Mouse (Mus musculus): ENCODE measurements around the gene Serpine2. TPM values are rescaled to one million over a fixed set of nuclear protein-coding genes. Genes with fewer than 3 reads are reported as not detected.
A peak's percentile ranks its signal among the peaks of the same experiment; 100 is the strongest.

The Serpine2 gene
- polyA plus RNA-seq (2015; fragmentation: Nextera tagmentation; extraction: Ambion mirVana), result 9.8 and 10.9 TPM in 2 replicates

- Histone ChIP-seq H3K4me3 (replicated peaks) (no peak within 1 kb of the TSS), H3K27ac (no peak within 1 kb of the TSS), H3K27me3 (peaks cover 44% of the 10 kb centered on the region), H3K9ac (no peak within 1 kb of the TSS), H3K4me2 (no peak within 1 kb of the TSS), H3K9me3 (replicated peaks) (no peaks in the 10 kb centered on the region), H3K36me3 (no peaks in the 10 kb centered on the region), H3K4me1 (replicated peaks) (peaks cover 9% of the 10 kb centered on the region; the same call in 1 of the 2 replicates)
- ATAC-seq (ENCODE audit: low read depth), result no peak
- DNase-seq, result no peak
- WGBS (ENCODE audit: insufficient replicate concordance), result 49% methylated on average over 6 of the region's 6 CpGs
These were observed at the start of gene Serpine2 for GRCm38 (mm10) chr1:79861130-79861942. Gene Serpine2, minus strand, starts transcription at chr1:79861180.

GRCm38 (mm10) chr1:79907811-79908210 lies 46.8 kb upstream of the Serpine2 start:
- H3K9me3 ChIP-seq (replicated peaks), result no peaks in the 10 kb centered on the region

GRCm38 (mm10) chr1:79905241-79905640 lies 44.3 kb upstream of the Serpine2 start:
- H3K27me3 ChIP-seq, result no peaks in the 10 kb centered on the region
- no peaks in the 10 kb centered on the region for H3K36me3 ChIP-seq
- no peak for DNase-seq
- 32% methylated on average over 3 of the region's 3 CpGs for WGBS (ENCODE audit: insufficient replicate concordance)
- H3K9ac ChIP-seq, result no peak overlapping the region
- H3K4me1 ChIP-seq (replicated peaks), result no peaks in the 10 kb centered on the region
- H3K4me2 ChIP-seq, result no peak overlapping the region
- H3K4me3 ChIP-seq (replicated peaks), result no peak overlapping the region
- no peak overlapping the region for H3K27ac ChIP-seq
- no peak for ATAC-seq (ENCODE audit: low read depth)
- no peaks in the 10 kb centered on the region for H3K9me3 ChIP-seq (replicated peaks)

More at GRCm38 (mm10) chr1:79907811-79908210, 46.8 kb upstream of the Serpine2 start:
- 51% methylated on average over 4 of the region's 4 CpGs for WGBS (ENCODE audit: insufficient replicate concordance)
- ATAC-seq (ENCODE audit: low read depth) (no peak), DNase-seq (no peak)
- no peak overlapping the region for H3K4me3 ChIP-seq (replicated peaks)
- H3K9ac ChIP-seq, result no peak overlapping the region
- no peak overlapping the region for H3K27ac ChIP-seq
- no peaks in the 10 kb centered on the region for H3K36me3 ChIP-seq
- no peaks in the 10 kb centered on the region for H3K4me1 ChIP-seq (replicated peaks)
- no peak overlapping the region for H3K4me2 ChIP-seq
- H3K27me3 ChIP-seq, result no peaks in the 10 kb centered on the region

GRCm38 (mm10) chr1:79902901-79903300 lies 41.9 kb upstream of the Serpine2 start:
- DNase-seq (no peak), ATAC-seq (ENCODE audit: low read depth) (no peak)
- H3K27me3 ChIP-seq, result no peaks in the 10 kb centered on the region
- H3K9me3 ChIP-seq (replicated peaks), result no peaks in the 10 kb centered on the region
- H3K4me1 ChIP-seq (replicated peaks), result no peaks in the 10 kb centered on the region
- no peak overlapping the region for H3K9ac ChIP-seq
- H3K27ac ChIP-seq, result no peak overlapping the region
- H3K4me2 ChIP-seq, result no peak overlapping the region
- no peak overlapping the region for H3K4me3 ChIP-seq (replicated peaks)
- H3K36me3 ChIP-seq, result no peaks in the 10 kb centered on the region
- WGBS (ENCODE audit: insufficient replicate concordance), result 33% methylated on average over 2 of the region's 2 CpGs

DNA sequence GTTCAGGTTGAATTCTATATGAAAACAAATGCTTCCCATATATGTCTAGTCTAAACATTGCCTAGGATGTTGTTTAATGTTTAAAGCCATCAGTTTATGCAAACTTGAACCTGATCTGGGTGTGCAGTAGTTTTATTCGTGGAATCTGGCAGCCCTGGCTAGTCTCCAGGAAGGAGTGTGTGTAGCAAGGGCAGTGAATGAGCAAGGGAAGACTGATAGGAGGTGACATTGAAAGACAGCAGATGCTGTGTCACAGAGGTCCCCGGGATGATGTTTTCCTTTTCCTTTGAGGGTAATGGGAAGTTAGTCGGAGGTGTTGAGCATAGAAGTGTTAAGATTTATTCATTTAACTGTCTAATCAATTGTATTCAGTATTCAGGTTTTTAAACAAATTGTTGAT lies 21.7 kb upstream of the Serpine2 start:
- Histone ChIP-seq H3K4me3 (replicated peaks) (no peak overlapping the region), H3K4me1 (replicated peaks) (no peaks in the 10 kb centered on the region), H3K9me3 (replicated peaks) (no peaks in the 10 kb centered on the region), H3K36me3 (no peaks in the 10 kb centered on the region), H3K27me3 (no peaks in the 10 kb centered on the region), H3K27ac (no peak overlapping the region), H3K9ac (no peak overlapping the region), H3K4me2 (no peak overlapping the region)
- no peak for ATAC-seq (ENCODE audit: low read depth)
- WGBS (ENCODE audit: insufficient replicate concordance), result 41% methylated on average over 3 of the region's 3 CpGs
- DNase-seq, result no peak

DNA sequence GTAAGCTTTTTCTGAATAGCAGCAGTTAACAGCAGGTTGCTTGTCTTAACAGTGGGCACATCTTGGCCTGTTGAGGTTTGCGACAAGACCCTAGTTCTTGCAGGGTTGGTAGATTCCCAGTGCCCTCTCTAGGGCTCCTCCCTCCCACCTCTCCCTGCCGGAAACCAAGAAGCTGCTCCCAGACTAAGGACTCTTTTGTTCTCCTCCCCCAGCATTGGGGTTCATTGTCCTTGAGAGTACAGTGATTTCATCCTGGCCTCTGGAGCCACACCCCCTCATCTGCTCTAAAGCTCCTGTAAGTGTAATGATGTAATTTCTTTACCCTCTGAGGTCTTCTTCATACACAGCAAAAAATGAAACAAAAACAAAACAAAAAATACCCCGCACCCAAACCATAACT lies 13.8 kb upstream of the Serpine2 start:
- no peak overlapping the region for H3K4me3 ChIP-seq (replicated peaks)
- H3K9ac ChIP-seq, result no peak overlapping the region
- no peak for ATAC-seq (ENCODE audit: low read depth)
- H3K4me2 ChIP-seq, result no peak overlapping the region
- H3K9me3 ChIP-seq (replicated peaks), result no peaks in the 10 kb centered on the region
- no peaks in the 10 kb centered on the region for H3K4me1 ChIP-seq (replicated peaks)
- H3K36me3 ChIP-seq, result no peaks in the 10 kb centered on the region
- H3K27me3 ChIP-seq, result no peaks in the 10 kb centered on the region
- 54% methylated on average over 3 of the region's 3 CpGs for WGBS (ENCODE audit: insufficient replicate concordance)
- no peak overlapping the region for H3K27ac ChIP-seq
- DNase-seq, result no peak

- 39% methylated on average over 12 of the region's 12 CpGs for WGBS (ENCODE audit: insufficient replicate concordance)
- H3K27me3 ChIP-seq, result peaks cover 50% of the 10 kb centered on the region
- H3K4me1 ChIP-seq (replicated peaks), result peaks cover 9% of the 10 kb centered on the region; the same call in 1 of the 2 replicates
- H3K4me3 ChIP-seq (replicated peaks), result no peak overlapping the region
- H3K9ac ChIP-seq, result no peak overlapping the region
- no peak overlapping the region for H3K27ac ChIP-seq
- H3K9me3 ChIP-seq (replicated peaks), result no peaks in the 10 kb centered on the region
- DNase-seq (no peak), ATAC-seq (ENCODE audit: low read depth) (no peak)
- no peak overlapping the region for H3K4me2 ChIP-seq
- H3K36me3 ChIP-seq, result no peaks in the 10 kb centered on the region
These were observed 455 bp downstream of the Serpine2 start for GRCm38 (mm10) chr1:79860411-79861039.

DNA sequence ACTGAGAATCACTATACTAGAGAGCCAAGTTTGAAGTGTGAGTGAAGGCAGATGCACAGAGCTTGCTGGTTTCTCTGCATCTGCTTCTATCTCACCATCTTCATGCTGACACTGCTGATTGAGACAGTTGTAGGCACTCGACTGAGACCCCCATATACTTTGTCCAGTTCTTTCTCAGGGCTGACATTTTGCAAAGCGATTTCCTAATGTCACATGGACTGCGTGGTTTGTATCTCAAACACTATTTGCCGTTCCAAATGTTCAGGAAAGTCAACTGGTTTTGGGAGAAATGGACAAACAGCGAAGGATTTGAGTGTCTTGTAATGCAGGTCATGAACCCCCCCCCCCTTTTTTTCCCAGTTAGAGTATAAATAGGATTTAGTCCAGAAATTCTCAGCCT lies 1.0 kb downstream of the Serpine2 start:
- ATAC-seq (ENCODE audit: low read depth), result no peak
- WGBS (ENCODE audit: insufficient replicate concordance), result 62% methylated on average over 5 of the region's 5 CpGs

DNA sequence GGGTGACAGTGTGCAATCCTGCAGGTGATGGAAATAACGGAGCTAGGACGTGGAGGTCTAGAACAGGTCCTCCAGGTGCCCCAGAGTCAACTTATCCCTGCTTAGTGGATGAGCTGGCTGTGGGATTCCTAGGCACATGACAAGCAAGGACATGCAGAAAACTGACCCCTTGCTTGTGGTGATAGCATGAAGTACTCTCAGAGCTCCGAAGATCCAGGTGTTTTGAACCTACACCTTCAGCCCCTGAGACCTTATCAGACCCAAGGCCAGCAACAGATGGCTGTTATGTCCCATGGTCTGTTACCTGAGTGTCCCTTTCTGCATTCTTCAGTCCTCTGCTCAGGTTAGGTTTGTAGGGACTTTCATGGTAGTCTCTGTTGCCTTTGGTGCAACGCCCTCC lies 2.0 kb downstream of the Serpine2 start:
- peaks cover 9% of the 10 kb centered on the region; the same call in 1 of the 2 replicates for H3K4me1 ChIP-seq (replicated peaks)
- H3K4me2 ChIP-seq, result peak overlapping the region; percentile 70
- H3K4me3 ChIP-seq (replicated peaks), result peak overlapping the region; percentile 57
- no peaks in the 10 kb centered on the region for H3K36me3 ChIP-seq
- 21% methylated on average over 4 of the region's 4 CpGs for WGBS (ENCODE audit: insufficient replicate concordance)
- H3K27me3 ChIP-seq, result peaks cover 50% of the 10 kb centered on the region
- ATAC-seq (ENCODE audit: low read depth) (0 out of 2 replicates have a peak, but pooled peaks have one; percentile 23), DNase-seq (no peak)
- no peak overlapping the region for H3K27ac ChIP-seq
- H3K9me3 ChIP-seq (replicated peaks), result no peaks in the 10 kb centered on the region
- H3K9ac ChIP-seq, result 0 out of 2 replicates have a peak overlapping the region, but pooled peaks have one; percentile 33

More for the DNA sequence above, 1.0 kb downstream of the Serpine2 start:
- Histone ChIP-seq H3K4me1 (replicated peaks) (peaks cover 9% of the 10 kb centered on the region; the same call in 1 of the 2 replicates), H3K36me3 (no peaks in the 10 kb centered on the region), H3K9ac (no peak overlapping the region), H3K27ac (no peak overlapping the region), H3K4me3 (replicated peaks) (no peak overlapping the region), H3K27me3 (peaks cover 50% of the 10 kb centered on the region), H3K4me2 (no peak overlapping the region), H3K9me3 (replicated peaks) (no peaks in the 10 kb centered on the region)
- DNase-seq, result no peak

DNA sequence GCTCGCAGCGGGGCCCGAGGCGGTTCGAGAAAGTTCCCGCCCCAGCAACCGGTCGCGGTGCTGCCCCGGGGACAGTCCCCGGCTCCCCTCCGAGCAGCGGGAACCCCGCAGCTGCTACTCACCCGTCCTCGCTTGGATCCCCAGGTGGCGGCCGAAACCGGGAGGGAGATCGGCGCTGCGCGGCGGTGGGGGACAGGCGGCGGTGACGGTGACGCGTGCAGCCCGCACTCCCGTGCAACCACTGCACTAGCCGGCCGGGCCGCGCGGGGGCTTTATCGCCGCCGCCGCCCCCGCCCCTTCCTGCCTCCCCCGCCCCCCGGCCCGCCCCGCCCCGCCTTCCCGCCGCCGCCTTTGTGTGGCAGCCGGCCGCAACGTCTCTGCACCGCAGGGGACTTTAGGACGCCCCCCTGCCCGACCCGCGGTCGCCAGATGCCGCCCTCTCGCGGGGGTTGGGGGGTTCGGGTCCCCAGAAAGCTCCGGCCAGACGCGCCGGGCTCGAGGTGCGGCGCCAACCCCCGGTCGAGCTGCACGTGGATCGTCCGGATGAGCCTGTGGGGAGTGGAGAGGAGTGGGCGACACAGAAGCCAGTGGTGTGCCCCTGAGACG lies 2.5 kb downstream of the Serpine2 start:
- Histone ChIP-seq H3K9me3 (replicated peaks) (no peaks in the 10 kb centered on the region), H3K4me1 (replicated peaks) (peaks cover 9% of the 10 kb centered on the region; the same call in 1 of the 2 replicates), H3K27ac (no peak overlapping the region), H3K36me3 (no peaks in the 10 kb centered on the region), H3K9ac (peak overlapping the region; percentile 33; the same call in 1 of the 2 replicates), H3K4me3 (replicated peaks) (peak overlapping the region; percentile 57), H3K27me3 (peaks cover 50% of the 10 kb centered on the region), H3K4me2 (peak overlapping the region; percentile 70)
- WGBS (ENCODE audit: insufficient replicate concordance), result 1% methylated on average over 59 of the region's 76 CpGs
- DNase-seq (no peak), ATAC-seq (ENCODE audit: low read depth) (peak; percentile 41; the same call in 1 of the 2 replicates)

Measured in liver, embryonic 13.5 days (tissue).